Mouse (Mus musculus) common myeloid progenitor, adult 5-6 weeks (primary cell): ENCODE results near the gene Ypel2. TPM values are rescaled to one million over a fixed set of nuclear protein-coding genes. Genes with fewer than 3 reads are reported as not detected.

ENCODE experiments used
- ATAC-seq: replicated peaks from 2 replicates; pipeline ENCODE4 v1.8.0; 2016; ENCODE audit warnings: low read depth, mild to moderate bottlenecking, moderate TSS enrichment, inconsistent platforms; ENCODE audit not compliant: poor library complexity, severe bottlenecking
- total RNA-seq: library from RNA; stranded (forward); fragments of 200-1000, 187-1606 nt; gene quantifications from 2 replicates; pipeline ENCODE4 v1.2.3, GENCODE M21; 2017

The Ypel2 gene
- total RNA-seq, 1 experiment from 2014 or later: 5.3 TPM

GRCm38 (mm10) chr11:86963698-86964097, 29.8 kb downstream of the Ypel2 start:
- no peak for ATAC-seq

DNA sequence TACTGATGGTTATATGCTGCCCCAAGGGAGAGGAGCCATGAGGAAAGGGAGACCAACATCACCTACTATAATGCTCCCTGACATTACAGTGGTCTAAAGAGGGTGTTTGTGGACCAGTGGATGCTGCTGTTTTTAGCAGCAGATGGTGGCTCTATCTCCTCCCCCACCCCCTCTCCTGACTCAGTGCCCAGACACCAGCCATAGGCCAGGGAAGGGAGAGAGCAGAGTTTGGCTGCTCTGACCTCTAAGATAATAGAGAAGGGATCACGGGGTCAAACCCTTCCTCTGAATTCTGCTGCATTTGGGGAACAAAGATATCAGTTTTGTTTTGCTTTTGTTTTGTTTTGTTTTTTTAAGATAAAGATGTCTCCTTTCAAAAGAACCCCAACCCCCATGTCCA, 30.5 kb downstream of the Ypel2 start:
- ATAC-seq: no peak

DNA sequence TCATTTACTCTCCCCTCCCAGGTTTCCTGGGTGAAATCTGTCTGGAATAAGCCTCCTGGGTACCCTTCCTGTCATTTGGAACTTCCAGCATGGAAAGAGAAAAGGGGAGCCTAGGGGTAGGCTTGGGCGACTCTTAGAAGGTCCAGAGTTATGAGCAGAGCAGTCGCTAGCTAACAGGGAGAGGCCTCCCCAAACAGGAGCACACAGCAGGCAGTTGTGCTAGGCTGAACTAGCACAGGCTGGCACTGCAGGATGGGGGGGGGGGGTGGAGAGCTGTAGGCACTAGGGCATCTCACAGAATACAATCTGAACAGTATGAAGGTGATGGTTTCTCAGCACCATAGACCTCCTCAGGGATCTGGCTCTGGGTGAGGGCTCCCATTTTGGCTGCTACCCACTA, 31.1 kb downstream of the Ypel2 start:
- ATAC-seq: no peak

DNA sequence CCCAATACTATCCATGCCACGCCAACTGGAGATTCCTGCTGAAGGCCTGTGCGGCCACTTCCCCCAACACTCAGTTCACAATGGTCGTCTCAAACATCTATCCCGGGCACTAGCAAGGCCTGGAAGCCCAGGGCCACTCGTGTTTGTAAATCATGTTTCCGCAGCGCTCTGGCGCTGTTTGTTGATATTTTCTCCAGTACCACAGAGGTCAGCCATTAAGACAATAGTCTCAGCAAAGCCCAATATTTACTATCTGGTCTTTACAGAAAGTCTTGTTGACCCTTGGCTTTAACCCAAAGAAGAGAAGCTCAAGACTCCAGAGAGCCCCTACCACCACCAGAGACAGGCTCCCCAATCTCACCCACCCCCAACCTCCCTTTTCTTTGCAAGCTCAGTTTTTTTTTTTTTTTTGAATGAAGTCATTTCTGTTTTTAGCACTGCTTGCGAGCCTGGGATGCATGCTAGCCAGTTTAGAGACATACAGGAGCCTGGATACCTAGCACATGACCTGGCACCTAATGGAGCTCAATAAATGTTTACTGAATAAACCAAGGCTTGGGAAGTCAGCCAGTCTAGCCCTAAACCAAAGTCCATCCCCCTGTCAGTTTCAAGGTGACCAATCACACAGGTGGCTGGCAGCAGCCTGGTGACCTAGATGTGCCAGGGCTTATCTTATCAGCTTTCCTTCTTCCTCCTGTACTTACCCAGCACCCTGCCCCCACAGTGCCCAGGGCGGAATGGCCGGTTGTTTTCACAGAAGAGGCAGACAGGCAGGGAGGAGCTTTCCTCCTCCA, 31.8 kb downstream of the Ypel2 start:
- 0 out of 2 replicates have a peak, but pooled peaks have one; percentile 12 for ATAC-seq

DNA sequence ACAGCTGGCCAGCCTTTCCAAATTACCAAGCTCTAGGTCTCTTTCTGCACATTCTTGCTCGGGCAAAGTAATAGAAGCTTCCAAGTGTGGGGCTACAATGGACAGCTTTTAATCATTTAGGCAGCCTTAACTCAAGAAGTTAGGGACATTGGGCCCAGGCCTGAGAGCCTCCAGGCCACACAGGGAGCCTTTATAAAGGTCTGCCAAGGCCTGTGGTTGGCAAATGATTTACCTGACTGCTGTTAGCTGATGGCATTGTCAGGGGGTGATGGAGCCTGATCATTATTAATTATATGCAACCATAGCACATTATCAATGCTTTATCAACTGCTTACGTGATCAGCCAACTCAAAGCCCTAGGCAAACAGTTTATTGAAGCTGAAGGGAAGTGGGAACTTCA, 33.2 kb downstream of the Ypel2 start:
- no peak for ATAC-seq

GRCm38 (mm10) chr11:86958721-86959675, 34.5 kb downstream of the Ypel2 start:
- peak; percentile 42; the same call in 1 of the 2 replicates for ATAC-seq

DNA sequence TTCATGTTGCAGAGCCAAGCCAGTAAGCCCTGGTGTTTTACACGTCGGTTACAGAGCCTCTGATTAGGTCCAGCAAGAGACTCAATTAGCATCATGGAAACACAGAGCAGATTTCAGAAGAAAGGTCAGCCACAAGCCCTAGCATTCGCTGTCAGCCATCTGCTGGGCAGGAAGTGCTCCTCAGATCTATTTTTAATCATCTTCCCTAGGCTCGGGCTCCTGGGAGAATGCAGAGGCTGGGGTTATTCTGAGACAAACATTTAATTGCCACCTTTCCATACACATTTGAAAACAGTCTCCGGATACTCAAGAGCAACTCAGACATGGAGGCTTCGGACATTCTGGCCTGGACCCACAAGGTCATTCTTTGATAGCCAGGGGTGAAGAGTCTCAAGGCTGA, 35.3 kb downstream of the Ypel2 start:
- ATAC-seq: no peak

DNA sequence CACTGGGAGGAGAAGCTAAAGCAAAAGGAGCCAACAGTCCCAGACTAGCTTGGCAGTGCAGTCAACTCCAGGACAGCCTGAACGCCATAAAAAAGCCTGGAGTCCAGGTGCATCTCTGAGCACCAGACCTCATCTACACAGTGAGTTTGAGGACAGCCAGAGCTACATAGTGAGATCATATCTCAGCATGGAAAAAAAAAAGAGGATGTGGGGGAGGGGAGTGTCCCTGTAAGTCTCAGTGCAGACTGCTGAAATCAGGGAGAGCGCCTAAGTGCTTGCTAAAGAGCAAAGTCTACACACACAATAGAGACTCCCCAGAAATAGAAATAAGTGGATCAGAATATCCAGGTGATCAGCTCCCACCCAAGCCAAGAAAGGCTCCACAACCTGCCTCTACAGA, 37.1 kb downstream of the Ypel2 start:
- peak; percentile 43; the same call in 1 of the 2 replicates for ATAC-seq

DNA sequence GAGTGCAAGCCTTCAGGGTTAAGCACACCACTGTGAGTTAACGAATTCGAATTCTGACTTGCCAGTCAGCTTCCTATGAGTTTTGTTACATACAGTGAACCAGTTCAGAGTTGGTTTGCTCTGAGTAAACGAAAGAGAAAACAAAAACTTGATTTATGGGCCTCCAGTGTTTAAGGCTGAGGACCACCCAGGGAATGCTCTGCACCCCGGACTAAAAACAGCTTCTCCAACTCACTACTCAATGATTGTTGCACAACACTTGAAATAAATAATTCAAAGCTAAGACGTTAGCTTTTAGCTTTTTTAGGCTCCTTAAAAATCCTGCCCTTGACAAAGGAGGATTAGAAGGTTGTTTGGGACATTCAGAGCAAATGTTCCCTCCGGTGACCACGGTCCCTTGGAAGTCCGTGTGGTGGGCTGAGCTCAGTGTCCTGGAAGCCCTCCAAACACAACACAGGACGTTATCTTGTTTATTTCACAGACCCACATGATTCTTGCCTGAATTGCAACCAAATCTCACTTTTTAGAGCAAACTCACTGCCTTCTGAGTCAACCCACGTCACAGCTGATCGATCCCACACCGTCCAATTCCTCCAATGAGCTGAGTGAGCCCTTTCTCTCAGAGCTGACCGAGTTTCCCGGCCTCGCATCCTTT, 38.8 kb downstream of the Ypel2 start:
- ATAC-seq: no peak

DNA sequence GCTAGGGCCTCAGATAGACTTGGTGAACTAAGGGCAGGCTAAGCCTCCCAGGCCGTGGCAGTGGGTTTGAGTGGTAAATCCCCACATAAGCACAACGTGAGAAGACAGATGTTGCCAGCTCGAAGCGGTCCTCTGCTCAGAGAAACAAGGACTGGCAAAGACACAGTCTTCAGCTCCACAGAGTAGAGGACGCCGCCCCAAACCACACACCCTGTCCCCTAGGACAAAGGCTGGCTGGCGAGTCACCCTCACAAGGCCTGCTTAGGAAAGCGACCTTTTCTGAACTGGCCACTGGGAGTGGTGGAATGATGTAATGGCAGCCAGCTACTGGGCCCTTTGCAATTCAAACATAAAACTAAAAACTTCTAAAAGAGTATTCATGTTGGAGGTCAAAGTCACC, 40.4 kb downstream of the Ypel2 start:
- ATAC-seq: no peak

DNA sequence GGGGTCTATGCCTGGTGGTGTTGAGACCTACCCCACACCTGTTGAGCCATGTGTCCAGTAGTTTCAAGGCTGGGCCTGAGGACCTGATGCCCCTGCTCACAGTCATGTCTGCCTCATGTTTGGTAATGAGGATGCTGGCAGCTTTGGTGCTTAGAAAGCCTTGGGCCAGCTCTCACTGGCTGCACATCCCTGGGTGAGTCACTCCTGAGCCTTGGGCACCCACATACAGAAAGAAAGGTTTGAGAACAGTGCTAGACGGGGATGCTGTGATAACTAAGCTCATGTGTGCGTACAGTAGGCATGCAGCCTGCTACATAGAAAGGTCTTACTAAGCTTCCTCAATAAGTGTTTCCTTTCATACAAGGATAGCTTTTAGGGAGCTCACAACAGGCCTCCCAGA, 40.8 kb downstream of the Ypel2 start:
- no peak for ATAC-seq

DNA sequence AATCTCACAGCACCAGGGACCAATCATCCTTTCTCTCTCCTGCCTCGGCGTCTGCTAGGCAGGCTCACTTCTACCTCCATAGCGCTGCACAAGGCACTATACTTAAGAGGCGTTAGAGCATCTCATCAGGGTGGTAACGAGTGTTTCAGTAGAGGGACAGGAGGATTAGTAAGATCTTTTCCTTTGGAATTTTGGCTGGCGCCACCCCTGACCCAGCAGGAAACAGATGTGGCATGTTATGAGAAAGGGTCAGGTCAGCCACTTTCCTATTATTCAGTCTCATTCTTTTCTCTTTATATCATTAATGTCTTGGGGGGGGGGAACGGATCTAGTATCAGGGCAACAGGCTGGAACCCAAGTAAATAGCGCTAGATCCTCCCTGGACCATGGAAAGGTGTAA, 41.8 kb downstream of the Ypel2 start:
- ATAC-seq: no peak

GRCm38 (mm10) chr11:86950491-86950890, 43.0 kb downstream of the Ypel2 start:
- ATAC-seq: no peak

DNA sequence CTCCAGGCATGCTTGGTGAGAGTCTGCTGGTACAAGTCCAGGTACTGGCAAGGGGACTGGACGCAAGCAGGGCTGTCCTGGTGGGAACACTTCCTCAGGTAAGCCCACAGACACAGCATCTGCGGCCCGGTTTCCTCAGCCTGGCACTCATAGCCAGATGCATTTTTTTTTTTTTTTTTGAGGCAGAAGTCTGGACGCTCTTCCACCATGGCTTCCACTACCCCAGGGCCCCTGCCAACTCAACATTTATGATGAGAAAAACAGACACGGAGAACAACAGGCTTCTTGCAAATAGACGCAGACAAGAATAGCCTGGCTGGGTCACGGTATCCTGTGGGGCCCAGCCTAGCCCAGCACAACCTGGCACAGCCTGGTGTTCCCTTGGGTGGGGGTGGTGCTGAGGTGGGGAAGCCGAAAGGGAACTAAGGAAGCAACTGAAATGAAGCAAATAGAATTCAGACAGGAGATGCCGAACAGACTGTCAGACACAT, 43.5 kb downstream of the Ypel2 start:
- ATAC-seq: no peak

- no peak for ATAC-seq
Observed at GRCm38 (mm10) chr11:86946644-86947195, 46.8 kb downstream of the Ypel2 start.

DNA sequence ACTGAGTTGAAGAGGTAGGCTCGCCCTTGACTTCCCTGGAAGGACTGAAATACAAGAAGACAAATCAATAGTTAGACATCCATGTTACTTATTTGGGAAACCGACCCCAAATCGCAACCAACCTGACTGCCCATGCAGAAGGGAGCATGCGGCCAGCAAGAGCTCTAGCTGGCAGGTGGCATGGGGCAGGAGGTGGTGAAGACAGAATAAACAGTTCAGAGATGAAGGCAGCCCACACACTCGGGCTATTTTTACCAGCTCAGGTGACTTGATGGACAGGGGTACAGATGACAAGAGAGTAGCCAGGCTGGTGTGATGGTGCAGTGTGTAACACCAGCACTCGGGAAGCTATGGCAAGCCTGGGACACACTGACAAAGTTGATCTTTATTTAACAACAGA, 47.6 kb downstream of the Ypel2 start:
- no peak for ATAC-seq

GRCm38 (mm10) chr11:86945058-86945457, 48.4 kb downstream of the Ypel2 start:
- ATAC-seq: no peak

DNA sequence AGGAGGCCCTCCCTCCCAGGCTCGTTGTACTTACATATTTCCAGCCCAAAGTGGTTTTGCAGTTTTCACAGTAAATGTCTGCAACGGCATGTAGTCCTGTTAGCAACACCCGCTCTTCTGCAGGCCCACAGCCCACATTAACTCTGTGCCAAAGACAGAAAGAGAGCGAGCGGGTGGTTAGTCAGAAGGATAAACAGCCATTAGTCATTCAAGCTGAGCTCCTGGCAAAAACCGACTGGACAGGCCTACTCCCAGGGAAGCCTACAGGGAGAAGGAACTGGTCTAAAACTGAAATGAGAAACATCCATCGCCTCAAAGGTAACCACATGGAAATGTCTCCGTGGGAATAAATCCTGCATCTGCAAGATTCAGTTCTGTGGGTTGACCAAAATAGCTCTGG, 49.0 kb downstream of the Ypel2 start:
- no peak for ATAC-seq

DNA sequence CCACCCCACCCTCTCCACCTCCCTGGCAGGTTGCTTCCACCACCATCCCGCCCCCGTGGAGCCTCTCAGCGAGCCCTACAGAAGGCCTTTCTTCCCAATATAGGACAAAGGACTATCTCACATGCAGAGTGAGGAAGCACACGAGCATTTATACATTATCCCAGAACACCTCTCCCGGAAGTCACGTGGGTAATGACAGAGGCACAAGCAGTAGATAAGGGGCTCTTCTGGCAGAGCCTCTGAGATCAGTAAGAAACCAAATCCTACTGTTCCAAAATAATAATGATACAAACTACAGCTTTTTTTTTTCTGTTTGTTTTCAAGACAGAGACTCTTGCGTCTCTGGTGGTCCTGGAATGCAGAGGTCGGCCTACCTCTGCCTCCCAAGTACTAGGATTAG, 51.6 kb downstream of the Ypel2 start:
- ATAC-seq: no peak

DNA sequence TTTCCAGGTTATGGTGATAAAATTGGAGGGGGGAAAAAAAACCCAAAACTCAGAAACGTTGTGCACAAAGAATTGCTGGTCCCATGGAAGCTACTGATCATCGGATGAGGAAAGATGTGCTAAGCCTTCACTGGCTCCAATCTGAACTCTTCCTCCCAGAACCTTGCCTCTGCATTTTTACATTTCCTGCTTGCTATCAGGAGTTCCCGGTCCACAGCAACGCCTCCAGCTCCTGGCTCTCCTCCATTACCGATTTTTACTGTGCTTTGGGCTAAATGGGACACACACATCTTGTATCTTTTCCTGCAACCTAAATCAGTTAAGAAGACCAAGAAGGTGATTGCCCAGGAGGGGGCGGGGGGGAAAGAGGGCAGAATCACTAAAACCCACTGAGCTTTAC, 54.0 kb downstream of the Ypel2 start:
- no peak for ATAC-seq
